Mouse (Mus musculus) limb, embryonic 14.5 days (tissue): ENCODE measurements around the gene Glg1. TPM values are rescaled to one million over a fixed set of nuclear protein-coding genes. Genes with fewer than 3 reads are reported as not detected.

Experiments used
- ATAC-seq: fragments of 200-750 bp; cut with Nextera tagmentation; 2 replicates; pipeline ENCODE4 v1.8.0; 2017; ENCODE audit warnings: low read depth, moderate number of reproducible peaks, moderate TSS enrichment; ENCODE audit not compliant: low FRiP score
- DNase-seq: peaks from one replicate; pipeline ENCODE4 v3.0.0-alpha.2; 2015; ENCODE audit warnings: low spot score
- H3K27ac ChIP-seq: fragments of 300-500 bp; sonication (generic); replicated peaks from 2 replicates; pipeline ENCODE4 v1.5.1; 2014; ENCODE audit warnings: low read depth, mild to moderate bottlenecking, low read length, moderate library complexity, mixed read lengths
- H3K27me3 ChIP-seq: fragments of 300-500 bp; sonication (generic); 2 replicates; pipeline ENCODE4 v1.6.1; 2014; ENCODE audit warnings: low read length, mixed read lengths; ENCODE audit not compliant: control insufficient read depth, insufficient read depth
- H3K36me3 ChIP-seq: fragments of 300-500 bp; sonication (generic); 2 replicates; pipeline ENCODE4 v1.6.1; 2014; ENCODE audit warnings: mild to moderate bottlenecking, low read length, moderate library complexity, mixed read lengths; ENCODE audit not compliant: control insufficient read depth, insufficient read depth
- H3K4me1 ChIP-seq: fragments of 300-500 bp; sonication (generic); 2 replicates; pipeline ENCODE4 v1.6.1; 2014; ENCODE audit warnings: antibody characterized with exemption, low read length, mixed read lengths; ENCODE audit not compliant: control insufficient read depth, insufficient read depth
- H3K4me2 ChIP-seq: fragments of 300-500 bp; sonication (generic); replicated peaks from 2 replicates; pipeline ENCODE4 v1.6.1; 2014; ENCODE audit warnings: low read depth, mild to moderate bottlenecking, low read length, moderate library complexity; ENCODE audit not compliant: severe bottlenecking
- H3K4me3 ChIP-seq: fragments of 300-500 bp; sonication (generic); replicated peaks from 2 replicates; pipeline ENCODE4 v1.5.1; 2014; ENCODE audit warnings: low read length
- H3K9ac ChIP-seq: fragments of 300-500 bp; sonication (generic); 2 replicates; pipeline ENCODE4 v1.6.1; 2014; ENCODE audit warnings: mild to moderate bottlenecking, low read depth, low read length, moderate library complexity; ENCODE audit not compliant: severe bottlenecking
- H3K9me3 ChIP-seq: fragments of 300-500 bp; sonication (generic); 2 replicates; pipeline ENCODE4 v1.6.1; 2016; ENCODE audit warnings: low read length; ENCODE audit not compliant: control insufficient read depth
- POLR2A ChIP-seq: fragments of 200-500 bp; IDR thresholded peaks from 2 replicates; pipeline ENCODE4 v1.8.0; 2012; ENCODE audit warnings: inconsistent platforms, mild to moderate bottlenecking, moderate library complexity, borderline replicate concordance; ENCODE audit not compliant: insufficient read depth, insufficient read length; ENCODE audit errors: extremely low read depth
- whole genome bisulfite sequencing: fragments of 180-500 bp; shearing (Covaris S2); extraction: QIAGEN DNeasy Blood & Tissue Kit; methylation state at CpG from one replicate; pipeline ENCODE4 v1.1.7; 2014; 5-methylcytosine and 5-hydroxymethylcytosine counted together
- polyA plus RNA-seq, 2 experiments: library from polyadenylated mRNA; depleted of rRNA in 1 of 2; stranded (reverse) in 1 of 2; unstranded in 1 of 2; fragments of >200 nt; fragmentation: Nextera tagmentation in 1 of 2; extraction: Ambion mirVana in 1 of 2; gene quantifications; 2 replicates each; pipeline versions ENCODE4 v1.2.1 to v1.2.3; 2012 to 2014

Gene Glg1
- polyA plus RNA-seq, 2 experiments = 59.9 to 106 TPM

DNA sequence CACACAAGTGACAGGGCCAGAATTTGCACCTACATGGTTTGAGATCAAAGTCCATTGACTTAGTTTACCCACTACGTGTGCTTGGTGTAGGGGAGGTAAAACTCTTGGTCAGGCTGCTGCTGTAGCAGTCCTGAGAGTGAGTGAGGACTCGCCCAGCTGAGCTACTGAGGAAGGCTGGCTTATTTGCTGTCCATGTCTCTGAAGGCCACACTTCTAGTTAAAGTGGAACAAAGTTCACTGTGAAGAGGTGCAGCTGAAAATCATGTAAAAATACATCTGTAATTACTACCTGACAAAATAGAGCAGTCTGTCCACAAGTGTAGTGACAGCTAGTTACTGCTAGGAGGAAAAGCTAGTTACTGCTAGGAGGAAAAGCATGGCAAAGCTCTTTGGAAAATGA lies 55.7 kb downstream of the Glg1 start:
- Histone ChIP-seq H3K4me2 (no peak overlapping the region), H3K4me3 (no peak overlapping the region), H3K4me1 (no peaks in the 10 kb centered on the region), H3K27me3 (no peaks in the 10 kb centered on the region), H3K9ac (no peak overlapping the region), H3K27ac (no peak overlapping the region), H3K36me3 (peaks cover 2% of the 10 kb centered on the region; the same call in 1 of the 2 replicates), H3K9me3 (no peaks in the 10 kb centered on the region)
- ATAC-seq = no peak
- DNase-seq = no peak
- 85% methylated on average over 2 of the region's 2 CpGs for WGBS
- no peak for TF ChIP-seq POLR2A

DNA sequence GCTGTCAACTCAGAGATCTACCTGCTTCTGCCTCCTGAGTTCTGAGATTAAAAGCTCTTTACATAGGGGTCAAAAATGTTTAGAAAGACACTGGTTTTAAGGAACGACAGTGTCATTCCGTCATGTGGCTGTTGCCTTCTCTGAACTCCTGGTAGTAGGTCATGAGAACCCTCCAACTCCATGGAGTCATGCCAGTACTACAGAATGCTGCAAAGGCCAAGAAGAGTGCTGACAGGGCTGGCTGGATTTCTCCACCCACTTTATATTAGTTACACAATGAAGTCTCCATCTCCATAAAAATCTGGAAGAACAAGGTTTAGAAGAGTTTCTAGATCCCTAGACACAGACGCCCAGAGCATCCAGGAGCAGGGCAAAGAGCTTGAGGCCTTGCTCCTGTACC lies 61.0 kb downstream of the Glg1 start:
- Histone ChIP-seq H3K9me3 (no peaks in the 10 kb centered on the region), H3K4me3 (no peak overlapping the region), H3K27ac (no peak overlapping the region), H3K27me3 (no peaks in the 10 kb centered on the region), H3K9ac (no peak overlapping the region), H3K4me2 (no peak overlapping the region), H3K36me3 (peaks cover 54% of the 10 kb centered on the region), H3K4me1 (no peaks in the 10 kb centered on the region)
- no peak for TF ChIP-seq POLR2A
- no peak for ATAC-seq
- no peak for DNase-seq
- 98% methylated on average over 3 of the region's 3 CpGs for WGBS

DNA sequence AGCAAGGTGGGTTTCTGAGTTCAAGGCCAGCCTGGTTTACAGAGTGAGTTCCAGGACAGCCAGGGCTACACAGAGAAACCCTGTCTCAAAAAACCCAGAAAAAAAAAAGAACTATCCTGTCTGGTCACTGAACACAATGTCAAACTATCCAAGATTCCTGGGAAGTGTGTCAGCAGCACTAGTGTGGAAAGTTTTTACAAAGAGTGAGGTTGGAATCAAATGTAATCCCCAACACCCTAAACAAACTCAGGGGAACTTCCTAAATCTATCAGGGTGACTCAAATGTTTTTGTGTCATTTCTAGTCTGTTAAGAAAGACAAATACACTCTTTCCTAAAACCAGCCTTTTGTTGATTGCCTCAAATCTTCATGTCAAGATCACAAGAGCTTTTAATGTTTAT lies 62.8 kb downstream of the Glg1 start:
- H3K27ac ChIP-seq = no peak overlapping the region
- no peak overlapping the region for H3K9ac ChIP-seq
- no peak for DNase-seq
- H3K4me1 ChIP-seq = no peaks in the 10 kb centered on the region
- no peak for TF ChIP-seq POLR2A
- no peak for ATAC-seq
- no peak overlapping the region for H3K4me3 ChIP-seq
- no peaks in the 10 kb centered on the region for H3K27me3 ChIP-seq
- H3K4me2 ChIP-seq = no peak overlapping the region
- H3K9me3 ChIP-seq = no peaks in the 10 kb centered on the region
- peaks cover 69% of the 10 kb centered on the region for H3K36me3 ChIP-seq

DNA sequence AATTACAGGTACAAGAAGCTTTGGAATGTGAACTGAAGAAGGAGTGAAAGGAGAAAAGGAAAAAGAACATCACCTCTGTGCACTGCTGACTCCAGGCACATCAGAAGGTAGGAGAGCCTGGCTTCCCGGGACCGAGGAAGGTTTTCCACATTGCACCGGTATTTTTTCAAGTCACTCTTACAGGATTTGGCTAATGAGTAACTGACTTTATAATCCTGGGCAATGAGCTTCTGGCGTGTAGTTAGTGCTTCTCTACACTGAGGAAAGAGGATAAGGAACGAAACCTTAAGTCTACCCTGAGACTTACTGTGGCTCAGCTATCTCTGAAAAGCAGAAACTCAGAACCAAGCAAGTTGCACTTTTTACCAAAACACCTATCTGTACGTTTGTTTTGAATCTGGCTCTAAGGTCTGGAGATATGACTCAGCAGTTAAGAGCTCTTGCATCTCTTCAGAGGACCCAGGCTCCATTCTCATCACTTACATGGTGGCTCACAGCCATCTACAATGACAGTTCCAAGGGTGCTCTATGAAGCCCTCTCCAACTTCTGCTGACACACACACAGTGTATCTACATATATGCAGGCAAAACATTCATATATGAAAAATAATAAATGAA lies 70.3 kb downstream of the Glg1 start:
- DNase-seq (no peak), ATAC-seq (no peak)
- H3K4me1 ChIP-seq = no peaks in the 10 kb centered on the region
- H3K27me3 ChIP-seq = no peaks in the 10 kb centered on the region
- no peak overlapping the region for H3K4me3 ChIP-seq
- no peak overlapping the region for H3K27ac ChIP-seq
- H3K4me2 ChIP-seq = no peak overlapping the region
- 89% methylated on average over 6 of the region's 6 CpGs for WGBS
- no peaks in the 10 kb centered on the region for H3K9me3 ChIP-seq
- TF ChIP-seq POLR2A = no peak
- H3K36me3 ChIP-seq = peaks cover 77% of the 10 kb centered on the region
- no peak overlapping the region for H3K9ac ChIP-seq

DNA sequence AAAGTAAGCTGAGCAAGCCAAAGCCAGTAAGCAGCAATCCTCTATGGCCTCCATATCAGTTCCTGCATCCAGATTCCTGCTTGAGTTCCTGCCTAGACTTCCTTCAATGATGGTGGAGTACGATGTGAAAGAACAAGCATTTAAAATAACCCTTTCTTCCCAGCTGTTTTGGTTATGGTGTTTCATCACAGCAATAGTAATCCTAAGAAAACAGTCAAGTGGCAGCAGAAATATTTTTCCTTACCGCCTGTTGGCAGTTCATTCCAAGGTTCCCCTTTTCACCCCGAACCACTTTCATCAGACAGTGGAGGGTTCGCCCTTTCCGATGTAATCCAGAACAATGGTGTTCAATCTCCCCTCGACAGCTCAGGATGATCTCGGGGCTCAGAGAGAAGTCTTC lies 71.5 kb downstream of the Glg1 start:
- Histone ChIP-seq H3K9me3 (no peaks in the 10 kb centered on the region), H3K4me2 (no peak overlapping the region), H3K36me3 (peaks cover 78% of the 10 kb centered on the region), H3K4me3 (no peak overlapping the region), H3K9ac (no peak overlapping the region), H3K27ac (no peak overlapping the region), H3K27me3 (no peaks in the 10 kb centered on the region), H3K4me1 (no peaks in the 10 kb centered on the region)
- TF ChIP-seq POLR2A = no peak
- DNase-seq (no peak), ATAC-seq (no peak)
- 92% methylated on average over 7 of the region's 7 CpGs for WGBS
